In genomic region chrY:90718583-90719402, GRCm38 (mm10) we compare ENCODE assay signal across 9 mouse cellular contexts. TPM values are rescaled to one million over a fixed set of nuclear protein-coding genes. Genes with fewer than 3 reads are reported as not detected.
DNase-seq lines count a peak whose midpoint lies in the region; ATAC-seq lines count a peak whose summit lies in the region.
"Not testable (repeated sequence)": the region's sequence is repeated elsewhere in the genome, so short reads cannot be mapped to it uniquely, and the experiment has no call there.
"Had no signal": no experiment of that assay in that cellular context is flagged by ENCODE, and none has a peak within 500 bp of the region (broad histone marks: within the 10 kb centered on the region; RNA-seq: fewer than 3 reads in every experiment).

No protein-coding gene starts in this region.

- 73% methylated on average over 19 of the region's 22 CpGs for WGBS in forebrain, embryonic 12.5 days
- 59% methylated on average over 16 of the region's 22 CpGs for whole genome bisulfite sequencing in heart, embryonic 14.5 days
- 74% methylated on average over 22 of the region's 22 CpGs for WGBS in kidney, embryonic 15.5 days
- 77% methylated on average over 18 of the region's 22 CpGs for WGBS in limb, embryonic 13.5 days
- 80% methylated on average over 22 of the region's 22 CpGs for WGBS in midbrain, embryonic 15.5 days

- peak; percentile 60 for DNase-seq in CD4-positive helper T cell, adult 2 months (ENCODE audit: low read depth, low spot score)
- DNase-seq in brain, adult 2 months (ENCODE audit: low read depth, low spot score) = peak; percentile 36
- peak; percentile 66 to 83 for DNase-seq in spleen, postnatal 4 days (ENCODE audit: low spot score in 2 of 2)

- H3K9ac ChIP-seq in forebrain, embryonic 12.5 days; heart, embryonic 14.5 days (ENCODE audit: low read length); kidney, embryonic 15.5 days; limb, embryonic 13.5 days; midbrain, embryonic 15.5 days: not testable (repeated sequence)

- H3K4me1 ChIP-seq in forebrain, embryonic 12.5 days; heart, embryonic 14.5 days (ENCODE audit: control insufficient read depth in 2 of 2, insufficient read depth in 2 of 2, low read length in 2 of 2); kidney, embryonic 15.5 days; limb, embryonic 13.5 days; midbrain, embryonic 15.5 days: not testable (repeated sequence)

- H3K9me3 ChIP-seq in forebrain, embryonic 12.5 days; heart, embryonic 14.5 days (ENCODE audit: control insufficient read depth, low read length); kidney, embryonic 15.5 days (replicated peaks); limb, embryonic 13.5 days; midbrain, embryonic 15.5 days: not testable (repeated sequence)

- peak; percentile 92 for ATAC-seq in forebrain, embryonic 12.5 days (ENCODE audit: low FRiP score)
- ATAC-seq in heart, embryonic 14.5 days (ENCODE audit: insufficient number of reproducible peaks, insufficient read depth, low FRiP score, low read depth) = peak; percentile 87
- ATAC-seq in kidney, embryonic 15.5 days (replicated peaks; ENCODE audit: low FRiP score) = peak; percentile 91
- ATAC-seq in limb, embryonic 13.5 days (ENCODE audit: low FRiP score, low read depth) = peak; percentile 88
- ATAC-seq in midbrain, embryonic 15.5 days (replicated peaks) = peak; percentile 85

- not testable (repeated sequence) for H3K4me2 ChIP-seq in forebrain, embryonic 12.5 days; heart, embryonic 14.5 days (ENCODE audit: low read length); kidney, embryonic 15.5 days; limb, embryonic 13.5 days (replicated peaks); midbrain, embryonic 15.5 days

- H3K4me3 ChIP-seq in forebrain, embryonic 12.5 days (replicated peaks); heart, embryonic 14.5 days (ENCODE audit: control insufficient read depth in 1 of 2, insufficient read depth in 1 of 2, low read depth in 1 of 2, low read length in 2 of 2); kidney, embryonic 15.5 days (replicated peaks); limb, embryonic 13.5 days; midbrain, embryonic 15.5 days: not testable (repeated sequence)

- not testable (repeated sequence) for H3K27me3 ChIP-seq in forebrain, embryonic 12.5 days; heart, embryonic 14.5 days (ENCODE audit: control insufficient read depth, insufficient read depth, low read length); kidney, embryonic 15.5 days; limb, embryonic 13.5 days; midbrain, embryonic 15.5 days (replicated peaks)

- peak overlapping the region; percentile 42; the same call in 1 of the 2 replicates for H3K27ac ChIP-seq in forebrain, embryonic 12.5 days
- H3K27ac ChIP-seq in heart, embryonic 14.5 days (replicated peaks in 1 of 2; ENCODE audit: control insufficient read depth in 1 of 2, insufficient read depth in 1 of 2, low read depth in 2 of 2, low read length in 2 of 2); kidney, embryonic 15.5 days; limb, embryonic 13.5 days; midbrain, embryonic 15.5 days: not testable (repeated sequence)

- H3K36me3 ChIP-seq in forebrain, embryonic 12.5 days (replicated peaks); heart, embryonic 14.5 days (ENCODE audit: control insufficient read depth, insufficient read depth, low read length); kidney, embryonic 15.5 days; limb, embryonic 13.5 days; midbrain, embryonic 15.5 days (replicated peaks): not testable (repeated sequence)

RNA-seq across cellular contexts. Expression of gene Gm21860, which starts 35.8 kb away (rescaled TPM):
- polyA plus RNA-seq in forebrain, embryonic 12.5 days (2016; fragmentation: Nextera tagmentation; extraction: Ambion mirVana) = not detected in 2 replicates
- polyA plus RNA-seq in heart, embryonic 14.5 days (2014; fragmentation: Nextera tagmentation; extraction: Ambion mirVana) = not detected in 2 replicates
- not detected in 2 replicates for polyA plus RNA-seq in kidney, embryonic 15.5 days (2015; fragmentation: Nextera tagmentation; extraction: Ambion mirVana)
- not detected in 2 replicates for polyA plus RNA-seq in limb, embryonic 13.5 days (2015; fragmentation: Nextera tagmentation; extraction: Ambion mirVana)
- not detected in 2 replicates for polyA plus RNA-seq in midbrain, embryonic 15.5 days (2015; fragmentation: Nextera tagmentation; extraction: Ambion mirVana)
- polyA plus RNA-seq: large intestine, adult 2 months had no signal
